Mouse (Mus musculus) ovary, postnatal 10 days (tissue): ENCODE measurements around the gene Recql5.
A peak's percentile ranks its signal among the peaks of the same experiment; 100 is the strongest.

Experiments
- DNase-seq: peaks from one replicate; pipeline ENCODE4 v3.0.0; 2022; ENCODE audit warnings: low spot score

Gene Recql5

DNA sequence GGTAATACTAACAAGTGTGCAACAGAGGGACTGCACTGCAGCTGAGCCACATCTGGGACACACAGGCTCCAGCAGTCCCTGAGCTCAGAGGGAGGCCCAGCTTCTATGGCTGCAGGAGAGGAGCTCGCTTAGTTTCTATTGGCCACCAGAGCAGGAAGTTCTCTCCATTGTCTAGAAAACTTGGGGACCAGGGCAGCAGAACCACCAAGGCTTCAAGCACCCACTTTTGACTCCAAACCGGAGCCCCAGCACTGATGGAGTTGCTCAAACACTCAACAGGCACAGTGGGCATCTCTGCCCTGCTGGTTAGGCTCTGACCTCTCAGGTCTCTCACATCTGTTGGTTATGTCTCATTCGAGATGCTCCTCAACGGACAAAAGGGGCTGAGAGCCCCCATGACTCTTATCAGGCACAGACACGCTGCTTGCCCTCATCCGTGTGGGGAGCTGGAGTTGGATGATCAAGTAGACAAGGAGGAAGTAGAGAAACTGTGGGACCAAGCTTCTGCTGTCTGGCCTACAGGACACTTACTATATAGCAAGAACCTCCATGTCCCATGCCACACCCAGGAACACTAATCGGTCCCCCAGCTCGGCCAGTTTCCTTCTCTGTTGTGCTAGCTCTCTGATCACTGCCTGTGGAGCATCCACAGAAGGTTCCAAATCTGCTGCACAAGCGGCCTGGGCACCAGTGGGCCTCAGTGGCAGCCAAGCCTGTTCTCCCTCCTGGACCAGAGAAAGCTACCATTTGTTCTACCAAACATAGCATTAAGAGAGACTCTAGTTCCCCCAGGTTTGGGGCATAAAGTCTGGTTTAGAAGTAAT is 31.7 kb downstream of the Recql5 start:
- DNase-seq, result no peak

DNA sequence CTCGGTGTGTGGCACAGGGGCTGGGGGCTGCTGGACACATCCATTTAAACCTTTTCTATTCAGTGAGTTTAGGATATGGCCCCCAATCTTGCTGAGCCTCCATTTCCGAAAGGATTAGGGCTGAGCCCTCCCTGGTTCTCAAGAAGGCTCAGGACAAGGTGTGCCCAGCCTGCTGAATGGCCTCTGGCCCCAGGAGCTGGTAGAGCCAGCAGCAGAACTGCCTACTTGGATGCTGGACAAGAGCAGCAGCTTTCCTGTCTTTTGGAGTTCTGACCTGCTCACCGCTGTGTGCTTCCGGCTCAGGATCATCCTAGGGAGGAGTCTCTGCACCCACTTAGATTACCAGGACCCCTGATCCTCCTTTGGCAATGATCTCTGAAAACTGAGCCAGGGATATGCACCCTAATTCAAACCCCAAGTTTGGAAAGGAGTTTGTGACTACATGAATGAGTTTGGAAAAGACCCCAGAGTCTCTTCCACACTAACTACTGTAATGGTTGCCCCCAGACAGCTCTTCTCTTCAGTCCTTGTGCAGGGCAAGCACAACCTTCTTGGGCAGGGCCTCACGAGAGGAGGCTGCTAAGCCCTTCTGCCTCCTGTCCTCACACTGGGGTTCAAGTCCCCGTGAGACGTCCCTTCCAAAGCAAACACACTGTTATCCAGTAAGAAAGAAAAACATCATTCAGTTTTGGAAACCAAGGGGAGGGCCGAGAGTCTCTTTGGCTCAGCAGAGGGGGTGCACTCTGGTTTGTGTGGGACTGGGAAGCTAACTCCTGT is 32.5 kb downstream of the Recql5 start:
- DNase-seq, result no peak

DNA sequence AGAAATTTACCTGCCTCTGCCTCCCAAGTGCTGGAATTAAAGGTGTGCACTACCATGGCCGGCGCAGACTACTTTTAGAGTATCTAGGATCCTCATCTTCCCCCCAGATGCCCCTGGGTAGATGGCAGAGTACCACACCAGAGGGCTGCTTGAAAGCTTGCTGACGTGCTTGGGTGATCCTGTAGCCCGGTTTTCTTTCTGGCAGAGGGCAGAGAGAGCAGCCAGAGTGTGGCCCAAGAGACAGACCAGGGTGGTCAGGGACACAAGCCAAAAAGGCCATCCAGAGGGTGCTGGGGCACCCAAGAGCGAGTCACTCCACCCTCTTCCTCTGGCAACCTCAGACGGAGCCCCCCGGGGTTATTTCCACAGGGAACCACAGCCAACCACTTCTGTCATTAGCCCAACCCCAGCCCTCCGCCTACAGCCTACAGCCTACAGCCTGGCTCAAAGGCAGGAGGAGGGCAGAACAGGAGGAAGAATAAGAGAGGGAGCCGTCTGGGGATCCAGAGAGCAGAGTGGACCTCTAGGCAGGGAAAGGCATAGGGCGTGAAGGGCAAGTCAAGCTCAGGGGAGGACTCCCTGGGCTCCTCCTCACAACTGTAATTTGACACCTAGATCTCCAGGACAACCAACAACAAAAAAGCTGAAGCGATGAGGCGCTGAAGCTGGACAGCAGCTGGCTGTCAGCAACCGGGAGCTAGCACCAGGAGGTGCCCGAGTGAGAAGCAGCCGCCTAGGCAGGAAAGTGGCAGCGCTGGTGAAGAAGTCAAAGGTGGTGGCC is 33.6 kb downstream of the Recql5 start, which contains the start of gene Smim5:
Smim5 (plus strand) TSS at position 481 of the 781 bp plus-strand sequence.
- DNase-seq, result peak; percentile 35

DNA sequence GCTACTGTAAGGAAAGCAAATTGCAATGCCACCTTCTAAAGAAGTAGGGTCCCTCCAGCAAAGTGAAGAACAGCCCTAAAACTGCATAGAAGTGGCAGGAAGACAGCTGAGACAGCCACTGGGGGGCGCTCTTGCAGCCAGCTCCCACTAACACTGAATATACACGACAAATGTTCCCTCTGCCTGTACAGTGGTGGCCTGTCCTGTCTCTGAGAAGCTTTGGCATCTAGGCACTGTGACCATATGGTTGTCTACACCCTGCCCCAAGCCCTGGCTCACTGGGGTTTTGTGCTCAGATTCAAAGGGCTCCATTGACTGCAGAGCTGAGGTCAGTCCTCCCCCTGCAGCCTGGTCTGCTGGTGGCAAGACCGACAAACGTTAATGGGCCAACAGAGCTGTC is 34.4 kb downstream of the Recql5 start:
- DNase-seq, result no peak

DNA sequence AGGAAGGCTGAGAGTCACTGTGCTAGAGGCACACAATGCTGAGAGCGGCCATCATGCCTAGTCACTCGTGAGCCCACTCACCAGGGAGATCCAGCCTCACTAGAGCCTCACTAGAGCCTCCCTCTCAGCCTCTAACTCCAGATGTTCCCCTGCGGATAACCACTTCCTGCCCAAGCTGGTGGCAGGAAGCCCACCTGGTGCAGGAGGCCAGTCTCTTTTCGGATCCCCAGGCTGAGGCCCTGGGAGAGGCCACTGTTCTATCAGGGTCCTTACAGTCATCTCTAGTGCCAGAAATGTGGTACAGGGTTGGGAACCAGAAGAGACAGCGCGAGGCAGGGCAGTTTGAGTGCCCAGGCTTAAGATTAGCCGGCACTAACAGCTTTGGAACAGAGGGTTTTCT is 34.8 kb downstream of the Recql5 start:
- DNase-seq, result no peak

DNA sequence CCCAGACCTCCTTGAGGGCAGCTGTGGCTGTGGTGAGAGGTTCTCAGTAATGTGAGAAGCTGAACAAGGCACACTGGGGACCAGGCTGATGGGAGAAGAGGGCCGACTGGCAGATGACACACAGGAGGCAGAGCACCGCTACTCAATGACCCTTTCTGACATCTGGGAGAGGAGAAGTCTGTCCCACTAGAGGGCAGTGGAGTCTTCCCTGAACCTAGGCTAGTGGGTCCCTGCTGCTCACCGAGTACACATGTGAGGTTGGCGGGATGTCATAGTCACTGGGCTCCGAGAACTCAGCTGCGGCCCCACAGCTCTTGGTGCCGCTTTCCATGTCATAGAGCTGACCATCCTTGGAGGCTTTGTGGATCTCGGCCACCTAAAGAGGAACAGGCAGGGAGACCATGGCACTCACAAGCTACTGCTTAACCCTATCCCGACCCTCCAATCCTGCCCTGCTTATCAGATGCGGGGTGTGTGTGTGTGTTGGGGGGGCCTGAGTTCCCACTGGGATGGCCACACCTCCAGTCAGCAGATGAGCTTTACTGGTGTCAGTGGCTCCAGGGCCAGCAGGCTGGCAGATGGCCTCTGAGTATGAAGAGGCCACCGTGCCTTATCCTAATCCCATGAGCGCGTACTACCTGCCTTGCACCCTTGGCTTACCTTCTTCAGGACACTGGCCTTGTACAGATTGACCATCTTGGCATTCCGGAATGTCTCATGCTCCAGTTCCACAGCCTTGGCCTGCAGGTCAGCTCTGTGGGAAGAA is 38.3 kb downstream of the Recql5 start:
- DNase-seq, result no peak

DNA sequence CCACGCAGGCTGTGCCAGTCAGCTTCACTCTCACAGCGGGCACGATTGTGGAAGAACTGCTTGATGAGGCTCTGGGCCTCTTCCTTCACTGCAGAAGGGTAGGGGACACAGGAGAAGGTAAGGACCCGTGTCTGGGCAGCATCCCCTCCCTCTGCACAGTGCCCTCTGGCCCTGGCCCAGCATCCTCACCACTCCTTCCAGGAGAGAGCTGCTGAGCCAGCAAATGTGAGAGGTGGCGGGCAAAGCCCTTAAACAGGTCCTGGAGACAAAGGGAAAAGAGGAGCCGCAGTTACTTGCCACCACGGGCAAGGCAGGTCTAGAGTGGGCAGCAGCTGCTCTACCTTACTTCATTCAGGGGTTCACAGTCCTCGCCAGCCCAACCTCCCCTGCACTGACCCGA is 40.2 kb downstream of the Recql5 start:
- DNase-seq, result no peak

DNA sequence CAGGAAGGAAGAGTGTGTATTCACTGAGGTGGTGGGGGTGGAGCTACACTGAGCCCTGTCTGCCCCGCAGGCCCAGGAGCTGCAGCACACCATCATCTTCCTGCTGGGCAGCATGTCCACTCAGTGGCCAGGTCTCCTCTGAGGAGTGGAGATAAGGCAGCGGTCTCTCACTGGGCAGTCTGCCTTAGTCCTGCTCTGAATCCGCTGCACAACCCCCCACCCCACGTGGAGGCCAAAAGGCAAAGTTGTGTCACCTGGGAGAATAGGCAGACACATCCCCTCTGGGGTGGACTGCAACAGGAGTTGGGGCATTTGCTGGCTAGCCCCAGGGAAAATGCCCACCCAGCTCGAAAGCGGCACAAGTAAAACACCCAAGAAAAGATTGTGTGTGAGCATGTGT is 41.1 kb downstream of the Recql5 start:
- DNase-seq, result no peak

DNA sequence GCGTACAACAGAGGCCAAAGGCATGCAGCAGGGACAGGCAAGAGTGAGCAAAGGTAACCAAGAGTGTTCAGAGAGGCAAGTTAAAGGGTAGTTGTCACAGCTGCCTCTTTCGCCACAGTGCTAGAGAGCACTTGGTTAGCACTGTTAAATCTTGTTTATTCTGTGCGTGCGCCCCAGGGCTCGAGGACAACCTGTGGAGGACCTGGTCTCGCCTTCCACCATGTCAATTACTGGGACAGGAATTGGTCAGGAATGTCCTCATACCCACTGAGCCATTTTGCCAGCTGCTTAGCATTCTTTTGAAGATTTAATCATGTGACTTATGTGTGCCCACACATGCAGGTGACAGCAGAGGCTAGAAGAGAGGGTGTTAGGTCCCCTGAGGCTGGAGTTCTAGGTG is 44.1 kb downstream of the Recql5 start:
- no peak for DNase-seq

DNA sequence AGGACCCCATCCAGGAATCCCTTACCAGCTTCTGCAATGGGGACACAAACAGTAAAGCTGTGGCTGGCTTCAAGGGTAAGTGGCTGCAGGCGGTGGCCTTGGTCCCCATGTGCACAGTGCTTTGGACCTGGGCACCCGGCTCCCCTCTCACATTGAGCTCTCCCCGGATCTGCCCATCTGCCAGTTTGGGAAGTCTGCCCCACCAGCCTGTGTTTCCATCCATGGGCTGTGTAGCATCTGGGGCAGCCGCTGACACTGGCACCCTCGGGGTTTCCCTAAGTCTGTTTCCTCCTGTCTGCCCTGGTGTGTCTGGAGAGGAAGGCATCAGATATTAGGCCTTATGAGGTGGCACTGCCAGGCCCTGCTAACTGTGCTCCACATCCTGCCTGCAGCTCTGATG is 45.3 kb downstream of the Recql5 start:
- no peak for DNase-seq

DNA sequence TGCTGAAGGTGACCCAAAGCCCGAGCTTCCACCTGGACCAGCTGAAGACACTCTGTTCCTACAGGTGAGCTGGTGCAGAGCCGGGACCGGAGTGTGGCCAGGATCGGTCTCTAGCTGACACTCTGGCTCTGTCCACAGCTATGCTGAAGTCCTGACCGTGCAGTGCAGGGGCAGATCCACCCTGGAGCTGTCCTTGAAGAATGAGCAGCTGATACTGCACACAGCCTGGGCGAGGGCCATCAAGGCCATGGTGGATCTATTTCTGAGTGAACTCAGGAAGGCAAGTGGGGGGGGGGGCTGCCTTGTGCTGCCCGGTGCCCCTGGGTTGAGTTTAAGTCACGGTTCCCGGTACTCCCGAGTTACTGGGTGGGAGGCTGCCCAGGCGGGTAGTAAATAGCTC is 46.8 kb downstream of the Recql5 start:
- no peak for DNase-seq

DNA sequence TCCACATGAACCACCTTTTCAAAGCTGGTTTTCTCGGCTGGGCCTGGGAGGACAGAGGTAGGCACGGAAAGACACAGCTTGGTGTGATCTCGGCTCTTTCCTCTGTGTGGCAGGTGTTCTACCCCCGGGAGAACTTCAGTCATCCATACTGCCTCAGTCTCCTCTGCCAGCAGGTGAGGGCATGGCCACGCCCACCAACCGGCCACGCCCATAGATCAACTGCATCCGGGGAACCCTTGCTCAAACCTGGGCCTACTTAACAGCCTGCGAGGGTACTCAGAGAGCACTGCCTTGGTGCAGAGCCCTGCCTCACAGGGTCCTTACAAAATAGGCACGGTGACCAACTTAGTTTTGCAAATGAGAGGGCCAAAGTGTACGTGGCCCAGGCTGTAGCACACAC is 48.0 kb downstream of the Recql5 start:
- DNase-seq, result no peak

DNA sequence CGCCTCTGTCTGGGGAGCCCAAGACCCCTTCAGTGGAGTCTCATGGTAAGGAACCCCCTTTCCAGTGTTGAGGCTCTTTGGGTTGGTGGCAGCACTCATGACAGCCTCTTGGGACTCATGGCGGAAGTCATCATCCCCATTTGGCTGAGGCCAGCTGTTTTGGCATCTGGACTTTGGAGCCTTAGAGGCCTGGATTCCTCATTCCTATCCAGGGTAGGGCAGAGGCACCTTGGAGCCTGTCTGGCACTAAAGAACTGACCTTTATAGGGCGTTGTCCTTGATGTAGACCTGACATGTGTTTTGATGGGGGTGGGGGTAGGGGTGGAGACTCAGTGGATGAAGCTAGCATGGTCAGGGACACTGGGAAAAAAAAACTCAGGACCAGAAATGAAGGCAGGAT is 48.9 kb downstream of the Recql5 start:
- no peak for DNase-seq

DNA sequence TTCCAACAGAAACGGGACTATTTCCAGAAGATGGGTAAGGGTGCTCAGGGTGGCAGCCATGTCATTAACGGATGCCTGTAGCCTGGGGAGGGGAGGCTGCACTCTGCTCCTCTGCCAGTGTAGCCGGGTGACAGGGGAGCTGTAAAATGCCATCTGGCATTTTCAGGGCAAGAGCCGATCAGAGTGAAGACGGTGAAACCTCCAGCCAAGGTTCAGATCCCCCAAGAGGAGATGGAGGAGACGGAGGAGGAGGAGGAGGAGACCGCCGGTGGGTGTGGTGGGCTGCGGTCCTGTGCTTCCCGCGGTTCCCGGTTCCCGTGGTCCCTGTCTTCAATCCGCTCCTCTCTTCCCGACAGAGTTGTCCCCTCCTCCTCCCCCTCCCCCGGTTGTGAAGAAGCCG is 50.0 kb downstream of the Recql5 start:
- DNase-seq, result no peak

DNA sequence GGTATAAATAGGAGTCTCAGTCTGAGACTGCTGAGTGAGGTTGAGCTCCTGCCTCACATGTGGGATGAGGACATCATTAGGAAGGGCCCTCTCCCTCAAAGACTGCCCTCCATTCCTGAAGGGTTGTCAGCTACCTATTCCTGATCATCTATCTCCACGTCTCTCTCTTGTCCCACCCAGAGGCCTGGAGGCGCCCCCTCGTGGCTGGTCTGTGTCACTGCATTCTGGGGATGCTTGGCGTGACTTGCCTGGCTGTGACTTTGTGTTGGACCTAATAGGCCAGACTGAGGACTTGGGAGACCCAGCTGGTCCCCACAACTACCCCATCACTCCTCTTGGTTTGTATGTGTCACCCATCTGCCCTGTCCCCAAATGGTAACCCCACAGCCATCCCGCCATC is 52.3 kb downstream of the Recql5 start:
- DNase-seq, result no peak

DNA sequence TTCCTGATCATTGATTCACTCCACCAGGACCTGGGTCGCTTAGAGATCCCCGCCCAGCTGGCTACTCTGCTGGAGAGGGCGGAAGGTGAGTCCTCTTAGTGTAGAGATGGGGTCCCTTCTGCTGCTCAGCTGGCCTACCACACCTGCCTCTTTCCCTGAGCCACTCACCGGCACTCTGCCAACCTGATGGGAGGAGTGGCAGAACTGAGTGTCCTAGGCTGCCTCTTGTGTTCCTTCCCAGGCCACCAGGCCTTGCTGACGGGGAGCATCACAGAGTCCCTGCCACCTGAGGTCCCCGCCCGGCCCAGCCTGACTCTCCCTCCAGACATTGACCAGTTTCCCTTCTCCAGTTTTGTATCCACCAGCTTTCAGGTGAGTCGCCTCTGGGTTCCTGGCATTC is 55.2 kb downstream of the Recql5 start:
- no peak for DNase-seq

DNA sequence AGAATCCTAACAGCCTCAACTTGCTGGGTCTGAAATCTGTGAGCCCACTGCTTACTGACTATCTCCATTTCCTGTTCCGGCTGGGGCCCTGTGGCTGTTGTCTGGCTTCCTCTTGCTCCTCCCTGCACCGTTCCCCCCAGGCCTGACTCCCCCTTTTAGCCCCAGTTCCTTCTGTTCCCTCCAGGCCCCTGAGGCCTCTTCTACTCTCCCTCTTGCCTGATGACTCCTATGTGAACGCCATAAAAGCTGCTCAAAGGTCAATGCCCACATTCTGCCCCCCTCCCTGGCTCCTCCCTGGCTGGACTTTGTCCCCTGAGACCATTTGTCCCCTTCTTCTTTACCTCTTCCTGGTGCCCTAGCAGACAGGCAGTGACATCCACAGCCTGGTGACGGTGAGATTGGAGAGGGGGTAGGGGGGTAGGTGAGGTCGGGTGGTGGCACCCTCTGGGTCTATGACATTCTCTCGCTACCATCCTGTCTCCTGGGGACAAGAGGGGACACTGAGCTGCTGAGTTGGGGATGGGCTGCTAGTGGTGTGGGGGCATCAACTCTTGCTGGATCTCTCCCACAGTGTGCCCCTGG is 56.0 kb downstream of the Recql5 start:
- no peak for DNase-seq

DNA sequence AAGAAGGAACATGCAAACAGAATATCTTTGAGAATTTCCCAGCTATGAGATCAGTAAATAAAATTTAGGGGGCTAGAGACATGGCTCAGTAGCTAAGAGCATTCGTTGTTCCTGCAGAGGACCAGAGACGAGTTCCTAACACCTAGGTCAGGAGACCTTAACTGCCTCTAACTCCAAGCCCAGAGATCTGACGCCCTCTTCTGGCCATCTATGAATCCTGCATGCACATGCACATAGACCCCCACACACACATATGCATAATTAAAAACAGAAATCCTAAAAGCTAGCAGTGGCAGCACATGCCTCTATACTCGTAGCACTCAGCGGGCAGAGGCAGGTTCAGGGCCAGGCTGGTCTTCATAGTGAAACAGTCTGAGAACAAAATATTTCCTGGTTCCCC is 56.8 kb downstream of the Recql5 start:
- DNase-seq, result no peak

DNA sequence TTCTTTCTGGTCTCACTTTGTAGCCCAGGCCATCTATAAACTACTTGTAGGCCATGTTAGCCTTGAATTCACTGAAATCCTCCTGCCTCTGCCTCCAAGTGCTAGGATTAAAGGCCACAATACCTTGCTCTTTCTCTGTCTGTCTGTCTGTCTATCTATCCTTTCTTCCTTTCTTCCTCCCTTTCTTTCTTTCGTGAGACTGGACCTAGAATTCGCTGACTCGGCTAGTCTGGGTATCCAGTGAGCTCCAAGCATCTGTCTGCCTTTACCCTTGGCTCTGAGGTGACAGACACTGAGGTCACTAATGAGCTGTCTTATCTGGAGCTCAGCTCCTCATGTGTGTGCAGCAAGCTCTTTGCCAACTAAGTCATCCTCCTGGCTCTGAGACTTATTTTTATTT is 57.3 kb downstream of the Recql5 start:
- no peak for DNase-seq

DNA sequence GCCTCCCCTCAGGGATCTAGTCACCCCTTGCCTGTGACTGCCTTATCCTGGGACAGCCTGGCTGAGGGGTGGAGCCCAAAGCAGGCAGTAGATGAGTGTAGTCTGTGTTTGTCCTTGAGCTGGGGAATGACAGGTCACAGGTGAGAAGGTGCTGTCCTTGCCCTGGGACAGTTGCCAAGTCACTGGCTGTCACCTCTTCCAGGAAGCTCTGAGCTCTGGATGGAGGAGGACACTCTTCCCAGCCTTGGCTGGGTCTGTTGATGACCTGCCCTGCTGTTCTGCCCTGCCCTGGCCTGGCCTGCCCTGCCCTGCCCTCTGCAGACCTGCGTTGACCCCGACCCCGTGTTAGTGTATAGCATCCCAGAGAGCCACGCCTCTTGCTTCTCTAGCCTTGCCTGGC is 60.8 kb downstream of the Recql5 start:
- DNase-seq, result no peak

DNA sequence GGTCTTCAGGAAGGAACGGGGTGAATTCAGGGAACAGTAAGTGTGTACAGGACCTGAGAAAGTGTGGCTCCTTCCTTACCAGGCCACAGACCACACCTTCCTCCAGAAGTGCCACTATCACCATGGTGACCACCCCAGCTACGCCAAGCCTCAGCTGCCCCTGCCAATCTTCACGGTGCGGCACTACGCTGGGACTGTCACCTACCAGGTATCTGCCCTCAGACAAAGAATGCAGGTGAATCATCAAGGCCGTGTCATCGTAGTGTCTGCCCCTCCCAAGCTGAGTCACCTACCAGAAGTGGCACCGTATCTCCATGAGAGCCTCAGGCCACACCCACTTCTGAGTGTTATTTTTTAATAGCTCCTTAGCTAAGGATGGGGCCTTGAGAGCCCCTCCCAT is 63.9 kb downstream of the Recql5 start:
- no peak for DNase-seq

DNA sequence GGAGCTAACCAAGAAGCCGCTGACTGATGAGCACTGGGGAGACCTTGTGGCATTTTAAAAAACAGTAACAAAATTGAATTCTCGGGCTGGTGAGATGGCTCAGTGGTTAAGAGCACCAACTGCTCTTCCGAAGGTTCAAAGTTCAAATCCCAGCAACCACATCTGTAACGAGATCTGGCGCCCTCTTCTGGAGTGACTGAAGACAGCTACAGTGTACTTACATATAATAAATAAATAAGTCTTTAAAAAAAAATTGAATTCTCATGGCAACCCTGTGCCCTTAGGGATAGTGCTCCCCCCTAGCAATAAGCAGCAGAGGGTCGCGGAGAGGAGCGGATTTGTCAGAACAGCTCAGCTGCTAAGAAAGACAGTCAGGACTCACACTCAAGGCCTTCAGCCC is 69.4 kb downstream of the Recql5 start:
- no peak for DNase-seq
